Mouse (Mus musculus): ENCODE results near the gene Slc17a6. TPM values are rescaled to one million over a fixed set of nuclear protein-coding genes. Genes with fewer than 3 reads are reported as not detected.

Gene Slc17a6
- 111 and 133 TPM in 2 replicates for polyA plus RNA-seq (2014; fragmentation: Nextera tagmentation; extraction: Ambion mirVana)

DNA sequence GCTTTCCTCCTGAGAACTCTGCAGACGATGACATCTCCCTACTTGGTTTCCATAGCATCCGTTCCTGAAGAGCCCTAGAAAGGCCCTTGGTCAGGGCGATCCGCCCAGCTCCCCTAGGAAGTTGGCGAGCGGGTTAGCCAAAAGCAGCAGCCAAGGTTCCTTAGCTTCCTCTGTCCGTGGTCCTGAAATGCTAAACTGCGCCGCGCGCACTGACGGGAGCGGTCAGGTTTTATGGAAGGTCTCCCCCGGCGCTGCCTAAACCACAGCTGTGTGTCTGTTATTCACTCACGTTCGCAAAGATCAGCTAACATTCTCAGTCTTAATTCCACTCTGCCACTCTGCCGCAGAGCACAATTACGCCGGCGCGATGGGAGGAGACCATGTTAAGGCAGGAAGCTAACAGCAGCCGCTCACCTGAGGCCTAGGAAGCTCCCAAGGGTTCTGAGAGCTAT, at the start of gene Slc17a6:
TSS of gene Slc17a6 (plus strand) at position 313 of the 452 bp plus-strand sequence.
- DNase-seq (ENCODE audit: low spot score) (peak; percentile 79), ATAC-seq (ENCODE audit: low FRiP score) (peak; percentile 63)
- Histone ChIP-seq H3K27ac (peak within 1 kb of the TSS; percentile 99), H3K36me3 (replicated peaks; ENCODE audit: control insufficient read depth, insufficient read depth) (0 out of 2 replicates have a peak, but pooled peaks cover 6% of the 10 kb centered on the region), H3K4me3 (replicated peaks; ENCODE audit: low read length) (peak within 1 kb of the TSS; percentile 49), H3K4me1 (replicated peaks; ENCODE audit: control insufficient read depth, insufficient read depth, low read length) (peaks cover 2% of the 10 kb centered on the region; the same call in 1 of the 2 replicates), H3K9me3 (ENCODE audit: control insufficient read depth, low read length) (no peaks in the 10 kb centered on the region), H3K27me3 (ENCODE audit: control insufficient read depth, insufficient read depth, low read length) (peaks cover 59% of the 10 kb centered on the region), H3K9ac (peak within 1 kb of the TSS; percentile 85), H3K4me2 (replicated peaks) (peak within 1 kb of the TSS; percentile 60)
- under 1% methylated on average over 23 of the region's 23 CpGs for WGBS

- ATAC-seq (ENCODE audit: low FRiP score): no peak
- Histone ChIP-seq H3K36me3 (replicated peaks; ENCODE audit: control insufficient read depth, insufficient read depth) (no peaks in the 10 kb centered on the region), H3K27ac (no peak overlapping the region), H3K27me3 (ENCODE audit: control insufficient read depth, insufficient read depth, low read length) (no peaks in the 10 kb centered on the region), H3K4me3 (replicated peaks; ENCODE audit: low read length) (no peak overlapping the region), H3K4me1 (replicated peaks; ENCODE audit: control insufficient read depth, insufficient read depth, low read length) (no peaks in the 10 kb centered on the region), H3K4me2 (replicated peaks) (no peak overlapping the region), H3K9ac (no peak overlapping the region), H3K9me3 (ENCODE audit: control insufficient read depth, low read length) (no peaks in the 10 kb centered on the region)
- no peak for DNase-seq (ENCODE audit: low spot score)
- WGBS: 89% methylated on average over 4 of the region's 4 CpGs
Observed at GRCm38 (mm10) chr7:51600021-51600420, 21.8 kb upstream of the Slc17a6 start.

DNA sequence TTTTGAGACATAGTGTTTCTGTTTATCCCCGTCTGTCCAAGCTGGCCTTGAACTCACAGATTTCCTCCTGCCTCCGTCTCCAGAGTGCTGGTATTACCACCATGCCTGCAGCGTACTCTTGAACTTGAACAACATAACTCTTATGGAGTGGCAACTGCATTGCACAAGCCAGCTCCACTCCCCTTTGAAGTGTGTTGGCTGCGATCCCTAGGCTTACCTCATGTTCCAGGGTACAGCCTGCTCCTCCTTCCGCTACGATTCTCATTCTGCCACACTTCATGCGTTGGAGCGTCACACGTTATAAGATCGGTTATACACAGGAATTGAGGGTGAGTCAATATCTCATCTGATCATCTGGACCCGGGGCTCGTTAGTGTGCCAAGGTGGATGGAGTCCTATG, 18.1 kb upstream of the Slc17a6 start:
- DNase-seq (ENCODE audit: low spot score) (no peak), ATAC-seq (ENCODE audit: low FRiP score) (no peak)
- H3K27ac ChIP-seq: no peak overlapping the region
- no peak overlapping the region for H3K4me2 ChIP-seq (replicated peaks)
- H3K9ac ChIP-seq: no peak overlapping the region
- no peaks in the 10 kb centered on the region for H3K9me3 ChIP-seq (ENCODE audit: control insufficient read depth, low read length)
- no peak overlapping the region for H3K4me3 ChIP-seq (replicated peaks; ENCODE audit: low read length)
- no peaks in the 10 kb centered on the region for H3K36me3 ChIP-seq (replicated peaks; ENCODE audit: control insufficient read depth, insufficient read depth)
- 93% methylated on average over 12 of the region's 12 CpGs for WGBS
- H3K27me3 ChIP-seq (ENCODE audit: control insufficient read depth, insufficient read depth, low read length): no peaks in the 10 kb centered on the region
- no peaks in the 10 kb centered on the region for H3K4me1 ChIP-seq (replicated peaks; ENCODE audit: control insufficient read depth, insufficient read depth, low read length)

- no peaks in the 10 kb centered on the region for H3K36me3 ChIP-seq (replicated peaks; ENCODE audit: control insufficient read depth, insufficient read depth)
- 40% methylated on average over 5 of the region's 5 CpGs for WGBS
- H3K27me3 ChIP-seq (ENCODE audit: control insufficient read depth, insufficient read depth, low read length): peaks cover 8% of the 10 kb centered on the region; the same call in 1 of the 2 replicates
- H3K9me3 ChIP-seq (ENCODE audit: control insufficient read depth, low read length): no peaks in the 10 kb centered on the region
- ATAC-seq (ENCODE audit: low FRiP score) (no peak), DNase-seq (ENCODE audit: low spot score) (peak; percentile 76)
- H3K27ac ChIP-seq: no peak overlapping the region
- H3K4me3 ChIP-seq (replicated peaks; ENCODE audit: low read length): no peak overlapping the region
- H3K4me2 ChIP-seq (replicated peaks): no peak overlapping the region
- H3K4me1 ChIP-seq (replicated peaks; ENCODE audit: control insufficient read depth, insufficient read depth, low read length): no peaks in the 10 kb centered on the region
- no peak overlapping the region for H3K9ac ChIP-seq
Observed at GRCm38 (mm10) chr7:51614404-51614803, 7.4 kb upstream of the Slc17a6 start.

DNA sequence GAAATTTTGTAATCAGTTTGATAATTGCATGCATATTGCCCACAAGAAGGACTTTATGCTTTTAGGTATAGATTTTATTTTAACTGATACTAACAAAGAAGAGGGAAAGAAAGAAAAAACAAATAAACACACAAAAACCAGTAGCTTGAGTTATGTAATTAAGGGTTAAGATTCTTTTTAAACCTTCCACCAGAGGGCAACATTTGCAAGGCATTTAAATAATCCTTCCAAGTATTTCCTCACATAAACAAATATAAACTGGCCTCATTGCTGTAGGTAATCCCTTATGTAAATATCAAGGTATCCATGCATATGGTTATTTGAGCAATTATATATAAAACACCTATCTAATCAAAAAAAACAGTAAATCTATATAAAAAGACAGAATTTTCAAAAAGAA, 3.9 kb upstream of the Slc17a6 start:
- peak overlapping the region; percentile 22 for H3K4me2 ChIP-seq (replicated peaks)
- H3K9ac ChIP-seq: 0 out of 2 replicates have a peak overlapping the region, but pooled peaks have one; percentile 31
- 0 out of 2 replicates have a peak, but pooled peaks cover 2% of the 10 kb centered on the region for H3K4me1 ChIP-seq (replicated peaks; ENCODE audit: control insufficient read depth, insufficient read depth, low read length)
- H3K4me3 ChIP-seq (replicated peaks; ENCODE audit: low read length): no peak overlapping the region
- DNase-seq (ENCODE audit: low spot score) (peak; percentile 85), ATAC-seq (ENCODE audit: low FRiP score) (no peak)
- no peaks in the 10 kb centered on the region for H3K9me3 ChIP-seq (ENCODE audit: control insufficient read depth, low read length)
- H3K36me3 ChIP-seq (replicated peaks; ENCODE audit: control insufficient read depth, insufficient read depth): no peaks in the 10 kb centered on the region
- peak overlapping the region; percentile 67; the same call in 1 of the 2 replicates for H3K27ac ChIP-seq
- H3K27me3 ChIP-seq (ENCODE audit: control insufficient read depth, insufficient read depth, low read length): peaks cover 38% of the 10 kb centered on the region

- H3K9ac ChIP-seq: no peak overlapping the region
- H3K4me3 ChIP-seq (replicated peaks; ENCODE audit: low read length): no peak overlapping the region
- H3K27ac ChIP-seq: peak overlapping the region; percentile 43; the same call in 1 of the 2 replicates
- H3K4me1 ChIP-seq (replicated peaks; ENCODE audit: control insufficient read depth, insufficient read depth, low read length): 0 out of 2 replicates have a peak, but pooled peaks cover 2% of the 10 kb centered on the region
- peak overlapping the region; percentile 29; the same call in 1 of the 2 replicates for H3K4me2 ChIP-seq (replicated peaks)
- peaks cover 41% of the 10 kb centered on the region for H3K27me3 ChIP-seq (ENCODE audit: control insufficient read depth, insufficient read depth, low read length)
- H3K36me3 ChIP-seq (replicated peaks; ENCODE audit: control insufficient read depth, insufficient read depth): no peaks in the 10 kb centered on the region
- 31% methylated on average over 2 of the region's 2 CpGs for WGBS
- ATAC-seq (ENCODE audit: low FRiP score) (no peak), DNase-seq (ENCODE audit: low spot score) (no peak)
- no peaks in the 10 kb centered on the region for H3K9me3 ChIP-seq (ENCODE audit: control insufficient read depth, low read length)
Observed at GRCm38 (mm10) chr7:51618412-51618811, 3.4 kb upstream of the Slc17a6 start.

- peak overlapping the region; percentile 66 for H3K27ac ChIP-seq
- no peak overlapping the region; the same call in none of the 2 replicates for H3K4me3 ChIP-seq (replicated peaks; ENCODE audit: low read length)
- peaks cover 56% of the 10 kb centered on the region for H3K27me3 ChIP-seq (ENCODE audit: control insufficient read depth, insufficient read depth, low read length)
- H3K9me3 ChIP-seq (ENCODE audit: control insufficient read depth, low read length): no peaks in the 10 kb centered on the region
- peak overlapping the region; percentile 42 for H3K4me2 ChIP-seq (replicated peaks)
- 0 out of 2 replicates have a peak, but pooled peaks cover 2% of the 10 kb centered on the region for H3K4me1 ChIP-seq (replicated peaks; ENCODE audit: control insufficient read depth, insufficient read depth, low read length)
- H3K36me3 ChIP-seq (replicated peaks; ENCODE audit: control insufficient read depth, insufficient read depth): no peaks in the 10 kb centered on the region
- ATAC-seq (ENCODE audit: low FRiP score) (no peak), DNase-seq (ENCODE audit: low spot score) (no peak)
- H3K9ac ChIP-seq: no peak overlapping the region
- WGBS: 39% methylated on average over 1 of the region's 1 CpGs
Observed at GRCm38 (mm10) chr7:51619977-51620376, 1.8 kb upstream of the Slc17a6 start.

- H3K4me3 ChIP-seq (replicated peaks; ENCODE audit: low read length): peak overlapping the region; percentile 49
- H3K4me2 ChIP-seq (replicated peaks): peak overlapping the region; percentile 60
- H3K36me3 ChIP-seq (replicated peaks; ENCODE audit: control insufficient read depth, insufficient read depth): 0 out of 2 replicates have a peak, but pooled peaks cover 6% of the 10 kb centered on the region
- H3K4me1 ChIP-seq (replicated peaks; ENCODE audit: control insufficient read depth, insufficient read depth, low read length): peaks cover 2% of the 10 kb centered on the region; the same call in 1 of the 2 replicates
- WGBS: under 1% methylated on average over 18 of the region's 18 CpGs
- ATAC-seq (ENCODE audit: low FRiP score) (no peak), DNase-seq (ENCODE audit: low spot score) (peak; percentile 51)
- H3K27ac ChIP-seq: peak overlapping the region; percentile 99
- H3K9me3 ChIP-seq (ENCODE audit: control insufficient read depth, low read length): no peaks in the 10 kb centered on the region
- H3K27me3 ChIP-seq (ENCODE audit: control insufficient read depth, insufficient read depth, low read length): peaks cover 59% of the 10 kb centered on the region
- H3K9ac ChIP-seq: peak overlapping the region; percentile 85
Observed at GRCm38 (mm10) chr7:51622196-51622595, 390 bp downstream of the Slc17a6 start.

DNA sequence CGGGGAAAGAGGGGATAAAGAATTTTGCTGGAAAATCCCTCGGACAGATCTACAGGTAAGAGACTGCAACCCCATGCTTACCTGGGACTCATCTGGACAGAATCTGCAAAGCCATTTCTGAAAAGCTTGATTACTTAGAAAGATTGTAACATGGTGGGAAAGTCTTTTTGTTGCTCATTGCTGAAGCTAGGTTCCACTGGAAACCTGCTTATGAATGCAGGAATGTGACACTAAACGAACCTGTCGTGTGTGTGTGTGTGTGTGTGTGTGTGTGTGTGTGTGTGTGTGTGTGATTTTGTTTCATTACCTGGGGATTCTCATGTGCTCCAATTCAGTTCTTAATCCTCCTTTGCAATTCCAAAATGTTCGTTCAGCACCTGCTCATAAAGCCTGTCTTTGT, 860 bp downstream of the Slc17a6 start:
- peak; percentile 52 for DNase-seq (ENCODE audit: low spot score)
- peak overlapping the region; percentile 99 for H3K27ac ChIP-seq
- peak overlapping the region; percentile 60; the same call in 1 of the 2 replicates for H3K4me2 ChIP-seq (replicated peaks)

More for the DNA sequence above, 860 bp downstream of the Slc17a6 start:
- 0 out of 2 replicates have a peak, but pooled peaks cover 6% of the 10 kb centered on the region for H3K36me3 ChIP-seq (replicated peaks; ENCODE audit: control insufficient read depth, insufficient read depth)
- peak overlapping the region; percentile 49 for H3K4me3 ChIP-seq (replicated peaks; ENCODE audit: low read length)
- peaks cover 2% of the 10 kb centered on the region; the same call in 1 of the 2 replicates for H3K4me1 ChIP-seq (replicated peaks; ENCODE audit: control insufficient read depth, insufficient read depth, low read length)
- 3% methylated on average over 5 of the region's 5 CpGs for WGBS
- H3K9me3 ChIP-seq (ENCODE audit: control insufficient read depth, low read length): no peaks in the 10 kb centered on the region
- H3K27me3 ChIP-seq (ENCODE audit: control insufficient read depth, insufficient read depth, low read length): peaks cover 61% of the 10 kb centered on the region
- peak overlapping the region; percentile 85 for H3K9ac ChIP-seq
- ATAC-seq (ENCODE audit: low FRiP score): no peak

Data from hindbrain, embryonic 14.5 days (tissue).